Mouse (Mus musculus) heart, adult 2 months (tissue): ENCODE results near the gene Myl9. TPM values are rescaled to one million over a fixed set of nuclear protein-coding genes. Genes with fewer than 3 reads are reported as not detected.

Experiments used
- DNase-seq, 2 experiments: peaks; one replicate each; pipeline ENCODE4 v3.0.0; 2021
- H3K27ac ChIP-seq: fragments of 200-600 bp; 2 replicates; pipeline ENCODE4 v1.8.1; 2022
- H3K27me3 ChIP-seq: fragments of 200-500 bp; 2 replicates; pipeline ENCODE4 v1.6.1; 2012; ENCODE audit warnings: mild to moderate bottlenecking, low read length, inconsistent platforms, mixed read lengths; ENCODE audit not compliant: control insufficient read depth, insufficient read depth
- H3K36me3 ChIP-seq: fragments of 200-500 bp; 2 replicates; pipeline ENCODE4 v1.6.1; 2012; ENCODE audit warnings: low read length, inconsistent platforms; ENCODE audit not compliant: control insufficient read depth, insufficient read depth
- H3K4me1 ChIP-seq: fragments of 200-500 bp; 2 replicates; pipeline ENCODE4 v1.6.1; 2011; ENCODE audit warnings: low read length; ENCODE audit not compliant: control insufficient read depth, insufficient read depth
- H3K4me3 ChIP-seq: fragments of 200-600 bp; 2 replicates; pipeline ENCODE4 v1.8.1; 2022
- H3K79me2 ChIP-seq: fragments of 200-500 bp; replicated peaks from 2 replicates; pipeline ENCODE4 v1.6.1; 2012; ENCODE audit warnings: mild to moderate bottlenecking, inconsistent platforms, low read length, moderate library complexity, mixed read lengths; ENCODE audit not compliant: control insufficient read depth, insufficient read depth
- H3K9ac ChIP-seq: fragments of 200-500 bp; 2 replicates; pipeline ENCODE4 v1.6.1; 2012; ENCODE audit warnings: low read depth, mild to moderate bottlenecking, control low read depth, inconsistent platforms, low read length, mixed read lengths
- CTCF ChIP-seq: fragments of 200-600 bp; IDR thresholded peaks from 2 replicates; pipeline ENCODE4 v1.8.1; 2022; ENCODE audit warnings: antibody characterized with exemption, mild to moderate bottlenecking, moderate library complexity
- EP300 ChIP-seq: fragments of 200-500 bp; IDR thresholded peaks from 2 replicates; pipeline ENCODE4 v1.6.1; 2011; ENCODE audit warnings: low read depth, low read length, control low read depth; ENCODE audit not compliant: insufficient read depth
- POLR2A ChIP-seq: fragments of 200-500 bp; IDR thresholded peaks from 2 replicates; pipeline ENCODE4 v1.6.1; 2011; ENCODE audit warnings: mild to moderate bottlenecking, low read depth, low read length, control low read depth; ENCODE audit not compliant: insufficient read depth
- WGBS: fragments of 180-500 bp; shearing (Covaris S2); methylation state at CpG from one replicate; pipeline ENCODE4 v1.1.7; 2018; 5-methylcytosine and 5-hydroxymethylcytosine counted together
- intact Hi-C: fragments of 180-260 bp; cut with DNase I; formaldehyde crosslinking; loops from one replicate; pipeline ENCODE4 v1.15.1; 2025
- polyA plus RNA-seq: library from polyadenylated mRNA; depleted of rRNA; stranded (reverse); fragments of >200 nt; gene quantifications from 2 replicates; pipeline ENCODE4 v1.2.3, GENCODE M21; 2012
- total RNA-seq, 2 experiments: library from RNA; stranded (reverse); gene quantifications; 2 replicates each; pipeline ENCODE4 v1.2.3; 2021

Myl9 gene
- total and polyA plus RNA-seq, 3 experiments: 86.6 to 204 (median 107) TPM

- H3K27me3 ChIP-seq: no peaks in the 10 kb centered on the region
- no peak overlapping the region for H3K27ac ChIP-seq
- intact Hi-C loops: no loop called here
- H3K4me1 ChIP-seq: peaks cover 37% of the 10 kb centered on the region
- TF ChIP-seq POLR2A (no peak), CTCF (no peak), EP300 (no peak)
- DNase-seq: no peak
- no peak overlapping the region for H3K9ac ChIP-seq
- H3K4me3 ChIP-seq: no peak overlapping the region
- peaks cover 9% of the 10 kb centered on the region for H3K79me2 ChIP-seq
- WGBS: 14% methylated on average over 4 of the region's 4 CpGs
- H3K36me3 ChIP-seq: no peaks in the 10 kb centered on the region
Observed at GRCm38 (mm10) chr2:156741998-156742397, 33.2 kb upstream of the Myl9 start.

- no peak overlapping the region for H3K4me3 ChIP-seq
- TF ChIP-seq CTCF (no peak), POLR2A (no peak), EP300 (no peak)
- peaks cover 29% of the 10 kb centered on the region for H3K4me1 ChIP-seq
- WGBS: 85% methylated on average over 3 of the region's 3 CpGs
- no peak overlapping the region for H3K9ac ChIP-seq
- peaks cover 9% of the 10 kb centered on the region for H3K79me2 ChIP-seq
- no peaks in the 10 kb centered on the region for H3K27me3 ChIP-seq
- DNase-seq: no peak
- no peak overlapping the region for H3K27ac ChIP-seq
- intact Hi-C loops: no loop called here
- no peaks in the 10 kb centered on the region for H3K36me3 ChIP-seq
Observed at GRCm38 (mm10) chr2:156743248-156743647, 32.0 kb upstream of the Myl9 start.

- peaks cover 26% of the 10 kb centered on the region for H3K4me1 ChIP-seq
- H3K4me3 ChIP-seq: no peak overlapping the region
- no peak overlapping the region for H3K9ac ChIP-seq
- H3K27me3 ChIP-seq: no peaks in the 10 kb centered on the region
- DNase-seq: no peak
- TF ChIP-seq CTCF (no peak), EP300 (no peak), POLR2A (no peak)
- peaks cover 9% of the 10 kb centered on the region for H3K79me2 ChIP-seq
- no peak overlapping the region for H3K27ac ChIP-seq
- H3K36me3 ChIP-seq: no peaks in the 10 kb centered on the region
- intact Hi-C loops: no loop called here
- WGBS: 79% methylated on average over 5 of the region's 5 CpGs
Observed at GRCm38 (mm10) chr2:156744414-156744813, 30.8 kb upstream of the Myl9 start.

- no peak for TF ChIP-seq CTCF
- no peak for TF ChIP-seq EP300
- no peak for TF ChIP-seq POLR2A
- Histone ChIP-seq H3K27me3 (no peaks in the 10 kb centered on the region), H3K9ac (no peak overlapping the region), H3K4me1 (peaks cover 2% of the 10 kb centered on the region), H3K4me3 (no peak overlapping the region), H3K79me2 (0 out of 2 replicates have a peak, but pooled peaks cover 1% of the 10 kb centered on the region), H3K36me3 (no peaks in the 10 kb centered on the region), H3K27ac (no peak overlapping the region)
- 66% methylated on average over 3 of the region's 3 CpGs for WGBS
- intact Hi-C loops: no loop called here
- no peak for DNase-seq
Observed at GRCm38 (mm10) chr2:156747315-156747714, 27.9 kb upstream of the Myl9 start.

- Histone ChIP-seq H3K9ac (no peak overlapping the region), H3K36me3 (no peaks in the 10 kb centered on the region), H3K27ac (no peak overlapping the region), H3K79me2 (no peaks in the 10 kb centered on the region), H3K4me1 (no peaks in the 10 kb centered on the region), H3K4me3 (no peak overlapping the region), H3K27me3 (no peaks in the 10 kb centered on the region)
- 88% methylated on average over 8 of the region's 8 CpGs for WGBS
- no peak for DNase-seq
- intact Hi-C loops: no loop called here
- TF ChIP-seq EP300: no peak
- no peak for TF ChIP-seq POLR2A
- no peak for TF ChIP-seq CTCF
Observed at GRCm38 (mm10) chr2:156749687-156750086, 25.5 kb upstream of the Myl9 start.

- 94% methylated on average over 9 of the region's 9 CpGs for WGBS
- Histone ChIP-seq H3K27ac (no peak overlapping the region), H3K4me1 (no peaks in the 10 kb centered on the region), H3K36me3 (no peaks in the 10 kb centered on the region), H3K4me3 (no peak overlapping the region), H3K79me2 (no peaks in the 10 kb centered on the region), H3K27me3 (no peaks in the 10 kb centered on the region), H3K9ac (no peak overlapping the region)
- intact Hi-C loops: no loop called here
- DNase-seq: no peak
- TF ChIP-seq CTCF (no peak), POLR2A (no peak), EP300 (no peak)
Observed at GRCm38 (mm10) chr2:156756937-156757336, 18.3 kb upstream of the Myl9 start.
